Comparison of ENCODE assay signal across 15 mouse cellular contexts in genomic region chr9:100097028-100097427, GRCm38 (mm10).
DNase-seq lines count a peak whose midpoint lies in the region; ATAC-seq lines count a peak whose summit lies in the region.
"Had no signal": no experiment of that assay in that cellular context is flagged by ENCODE, and none has a peak within 500 bp of the region (broad histone marks: within the 10 kb centered on the region; RNA-seq: fewer than 3 reads in every experiment).

No protein-coding gene starts in this region.

- H3K36me3 ChIP-seq in heart, embryonic 10.5 days = no peaks in the 10 kb centered on the region
- no peaks in the 10 kb centered on the region for H3K36me3 ChIP-seq in forebrain, embryonic 13.5 days (ENCODE audit: poor library complexity, severe bottlenecking)
- no peaks in the 10 kb centered on the region for H3K36me3 ChIP-seq in midbrain, embryonic 15.5 days (replicated peaks)
- H3K36me3 ChIP-seq in liver, embryonic 11.5 days (ENCODE audit: control insufficient read depth, insufficient read depth, low read length) = no peaks in the 10 kb centered on the region
- H3K36me3 ChIP-seq: limb, embryonic 12.5 days had no signal

- peak; percentile 70 for ATAC-seq in forebrain, embryonic 13.5 days
- 0 out of 2 replicates have a peak, but pooled peaks have one; percentile 33 for ATAC-seq in midbrain, embryonic 15.5 days (replicated peaks)
- no peak for ATAC-seq in liver, embryonic 11.5 days (replicated peaks; ENCODE audit: low FRiP score)
- ATAC-seq in inflammation-experienced regulatory T-cells, adult 6 months = no peak

- no peak overlapping the region for H3K4me3 ChIP-seq in heart, embryonic 10.5 days
- no peak overlapping the region for H3K4me3 ChIP-seq in forebrain, embryonic 13.5 days
- H3K4me3 ChIP-seq in midbrain, embryonic 15.5 days = no peak overlapping the region
- H3K4me3 ChIP-seq in liver, embryonic 11.5 days (ENCODE audit: low read depth, low read length) = no peak overlapping the region
- H3K4me3 ChIP-seq: layer of hippocampus, adult 2 months; limb, embryonic 12.5 days had no signal

- no peaks in the 10 kb centered on the region for H3K9me3 ChIP-seq in heart, embryonic 10.5 days
- H3K9me3 ChIP-seq in forebrain, embryonic 13.5 days (replicated peaks) = 0 out of 2 replicates have a peak, but pooled peaks cover 3% of the 10 kb centered on the region
- H3K9me3 ChIP-seq in midbrain, embryonic 15.5 days = no peaks in the 10 kb centered on the region
- H3K9me3 ChIP-seq in liver, embryonic 11.5 days (ENCODE audit: control insufficient read depth, low read length) = no peaks in the 10 kb centered on the region
- H3K9me3 ChIP-seq: limb, embryonic 12.5 days had no signal

- no peaks in the 10 kb centered on the region for H3K27me3 ChIP-seq in heart, embryonic 10.5 days (ENCODE audit: insufficient read depth, poor library complexity, severe bottlenecking)
- peaks cover 62% of the 10 kb centered on the region for H3K27me3 ChIP-seq in forebrain, embryonic 13.5 days
- no peaks in the 10 kb centered on the region for H3K27me3 ChIP-seq in midbrain, embryonic 15.5 days (replicated peaks)
- H3K27me3 ChIP-seq in liver, embryonic 11.5 days (replicated peaks; ENCODE audit: control insufficient read depth, insufficient read depth, low read length) = no peaks in the 10 kb centered on the region
- H3K27me3 ChIP-seq: limb, embryonic 12.5 days had no signal

- 0 out of 2 replicates have a peak, but pooled peaks cover 3% of the 10 kb centered on the region for H3K4me1 ChIP-seq in heart, embryonic 10.5 days
- peaks cover 14% of the 10 kb centered on the region for H3K4me1 ChIP-seq in forebrain, embryonic 13.5 days
- peaks cover 10% of the 10 kb centered on the region for H3K4me1 ChIP-seq in midbrain, embryonic 15.5 days
- no peaks in the 10 kb centered on the region for H3K4me1 ChIP-seq in liver, embryonic 11.5 days (replicated peaks; ENCODE audit: control insufficient read depth, insufficient read depth, low read length)

- no peak overlapping the region for H3K4me2 ChIP-seq in forebrain, embryonic 13.5 days
- H3K4me2 ChIP-seq in midbrain, embryonic 15.5 days = no peak overlapping the region
- H3K4me2 ChIP-seq in liver, embryonic 11.5 days = no peak overlapping the region
- H3K4me2 ChIP-seq: limb, embryonic 12.5 days had no signal

- no peak overlapping the region for H3K9ac ChIP-seq in forebrain, embryonic 13.5 days
- H3K9ac ChIP-seq in midbrain, embryonic 15.5 days = no peak overlapping the region
- no peak overlapping the region for H3K9ac ChIP-seq in liver, embryonic 11.5 days (ENCODE audit: low read depth, low read length)
- H3K9ac ChIP-seq: limb, embryonic 12.5 days had no signal

- 80% methylated on average over 2 of the region's 2 CpGs for WGBS in heart, embryonic 10.5 days
- WGBS in forebrain, embryonic 13.5 days = 12% methylated on average over 2 of the region's 2 CpGs
- WGBS in midbrain, embryonic 15.5 days = 45% methylated on average over 2 of the region's 2 CpGs
- WGBS in liver, embryonic 11.5 days = 76% methylated on average over 2 of the region's 2 CpGs

- DNase-seq in heart, embryonic 10.5 days (ENCODE audit: low spot score) = peak; percentile 33
- no peak for DNase-seq in heart, postnatal 10 days
- DNase-seq in R1 (ENCODE audit: low read depth, low spot score) = peak; percentile 53
- DNase-seq in urinary bladder, adult 2 months (ENCODE audit: low spot score) = no peak
- no peak for DNase-seq in liver, embryonic 11.5 days (ENCODE audit: low spot score)
- DNase-seq: heart, adult 18-20 months; heart, postnatal 36 days; kidney, adult 9 months; lung, adult 2 months; spleen, adult 18-20 months had no signal

- intact Hi-C loops in heart, postnatal 10 days (cut with DNase I) = no loop called here

- no peak overlapping the region for H3K27ac ChIP-seq in heart, embryonic 10.5 days
- H3K27ac ChIP-seq in forebrain, embryonic 13.5 days = no peak overlapping the region
- H3K27ac ChIP-seq in midbrain, embryonic 15.5 days = no peak overlapping the region
- no peak overlapping the region for H3K27ac ChIP-seq in liver, embryonic 11.5 days (ENCODE audit: low read depth, low read length)
- H3K27ac ChIP-seq: layer of hippocampus, adult 2 months; limb, embryonic 12.5 days had no signal

Comparison
In these comparisons a context has a peak if more than half of its experiments do, and no peak if none do; other contexts are left out.
1. DNase-seq: peak in heart, embryonic 10.5 days (single experiment) and R1 (single experiment); none in heart, postnatal 10 days (0 of 2), urinary bladder, adult 2 months (single experiment) and liver, embryonic 11.5 days (single experiment).
2. ATAC-seq: peak in forebrain, embryonic 13.5 days (single experiment) and midbrain, embryonic 15.5 days (single experiment); none in liver, embryonic 11.5 days (single experiment) and inflammation-experienced regulatory T-cells, adult 6 months (single experiment).